Mouse (Mus musculus) adrenal gland, postnatal 36 days (tissue): Measurements from ENCODE around the gene Fsip1. TPM values are rescaled to one million over a fixed set of nuclear protein-coding genes. Genes with fewer than 3 reads are reported as not detected.
A peak's percentile ranks its signal among the peaks of the same experiment; 100 is the strongest.
"Not testable (repeated sequence)": the region's sequence is repeated elsewhere in the genome, so short reads cannot be mapped to it uniquely, and the experiment has no call there.

Experiments
- DNase-seq, 2 experiments: peaks; one replicate each; pipeline ENCODE4 v3.0.0; 2021; ENCODE audit warnings: mixed read lengths in 1 of 2
- total RNA-seq, 2 experiments: library from RNA; stranded (reverse); gene quantifications; 2 replicates each; pipeline ENCODE4 v1.2.3; 2021

Gene Fsip1
- total RNA-seq, 2 experiments from 2014 or later = 0.23 to 0.26 TPM

DNA sequence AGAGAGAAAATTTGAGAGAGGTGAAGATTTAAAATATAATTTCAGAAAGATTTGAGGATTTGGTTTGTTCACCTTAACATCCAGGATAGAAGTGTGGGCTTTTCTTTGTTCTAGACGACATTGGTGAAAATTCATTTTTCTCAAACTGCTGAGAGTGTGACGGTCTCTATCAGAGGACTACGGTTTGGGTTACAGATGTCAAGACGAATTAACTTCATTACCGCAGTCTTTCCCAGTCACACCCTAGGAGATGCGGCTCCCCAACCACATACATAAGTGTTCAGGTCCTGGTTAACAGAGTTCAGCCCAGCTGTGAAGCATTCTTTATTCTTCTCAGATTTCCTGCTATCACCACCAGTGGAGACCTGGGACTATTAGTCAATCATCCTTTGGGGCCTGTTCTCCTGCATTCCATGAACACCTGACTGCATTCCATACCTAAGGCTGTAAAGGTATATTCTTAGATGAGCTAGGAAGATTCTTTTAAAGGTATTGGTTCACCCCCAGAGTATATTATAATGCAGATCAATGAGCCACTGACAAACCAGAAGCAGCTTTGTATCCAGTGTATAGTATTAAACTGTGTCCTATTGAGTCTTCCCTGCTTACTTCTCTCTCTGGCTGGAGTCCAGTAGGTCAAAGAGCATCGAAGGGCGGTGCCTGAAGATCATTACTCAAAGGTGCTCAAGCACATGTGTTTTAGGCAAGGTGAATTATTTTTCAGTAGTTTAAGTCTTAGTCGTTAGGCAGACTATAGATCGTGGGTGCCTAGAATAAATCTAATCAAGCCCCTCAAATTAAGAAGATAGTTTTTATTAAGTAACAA lies 82.0 kb downstream of the Fsip1 start:
- DNase-seq = no peak

DNA sequence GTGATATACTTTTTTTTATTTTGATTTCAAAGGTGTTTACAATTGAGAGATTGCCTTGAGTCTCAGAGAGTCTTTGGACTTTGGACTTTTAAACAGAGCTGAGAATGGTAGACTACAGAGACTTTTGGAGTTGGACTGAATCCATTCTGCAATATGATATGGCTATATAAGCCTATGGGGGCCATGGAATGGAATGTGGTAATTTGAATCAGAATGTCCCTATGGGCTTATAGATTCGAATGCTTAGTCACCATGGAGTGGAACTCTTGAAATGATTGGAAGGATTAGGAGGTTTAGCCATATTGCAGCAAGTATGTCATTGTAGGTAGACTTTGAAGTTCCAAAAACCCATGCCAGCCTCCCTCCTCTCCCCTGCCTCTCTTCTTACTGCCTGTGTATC lies 88.5 kb downstream of the Fsip1 start:
- no peak for DNase-seq

DNA sequence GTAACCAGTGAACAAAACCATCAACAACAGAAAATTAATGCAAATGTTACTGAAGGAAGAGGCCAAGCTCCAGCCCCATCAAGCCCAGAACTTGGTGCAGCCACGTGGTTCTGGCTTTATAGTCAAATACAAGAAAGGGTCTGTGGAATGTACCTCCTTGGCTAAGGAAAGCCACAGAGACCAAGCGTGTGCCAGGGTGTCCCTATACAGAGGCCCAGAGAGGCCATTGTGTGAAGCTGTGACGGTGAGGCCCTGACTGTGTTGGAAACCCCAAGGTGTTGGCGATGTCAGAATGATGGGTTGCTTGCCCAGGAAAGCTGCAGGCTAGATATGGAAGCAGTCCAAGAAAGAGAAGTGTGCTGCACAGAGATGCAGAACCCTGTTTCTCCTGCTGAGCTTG lies 89.0 kb downstream of the Fsip1 start:
- DNase-seq = no peak

DNA sequence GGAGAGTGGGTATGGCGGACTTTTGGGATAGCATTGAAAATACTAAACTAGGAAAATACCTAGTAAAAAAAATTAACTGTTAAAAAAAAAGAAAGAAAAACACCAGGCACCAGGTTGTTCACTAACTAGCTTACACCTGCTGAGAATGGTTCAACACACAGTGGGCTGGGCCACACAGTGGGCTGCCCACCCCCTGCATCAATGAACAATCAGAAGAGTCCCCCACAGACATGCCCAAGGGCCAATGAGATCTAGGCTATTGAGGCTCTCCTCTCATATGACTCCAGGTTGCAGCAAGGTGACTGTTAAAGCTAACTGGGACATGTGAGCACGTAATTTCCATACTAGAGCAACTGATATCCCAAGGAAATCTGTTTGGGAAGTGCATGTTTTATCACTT lies 91.1 kb downstream of the Fsip1 start:
- DNase-seq = no peak

DNA sequence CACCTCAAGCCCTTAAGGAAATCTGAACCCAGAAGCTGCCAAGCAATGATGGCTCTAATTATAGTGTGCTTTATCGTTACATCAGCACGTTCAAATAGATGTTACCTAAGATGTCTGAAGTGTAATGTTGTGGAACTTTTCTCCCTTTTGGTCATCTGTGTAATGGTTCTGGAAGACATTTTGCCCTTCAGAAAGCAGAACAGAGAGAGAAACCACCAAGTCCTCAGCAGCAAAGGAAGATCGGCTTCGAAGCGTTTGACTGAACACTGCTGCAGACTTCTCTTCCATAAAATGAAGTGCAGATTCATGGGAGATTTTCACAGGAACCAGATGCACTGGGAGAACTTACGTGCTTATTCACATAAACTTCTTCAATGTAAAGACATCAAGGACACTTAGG lies 92.6 kb downstream of the Fsip1 start:
- DNase-seq = no peak

DNA sequence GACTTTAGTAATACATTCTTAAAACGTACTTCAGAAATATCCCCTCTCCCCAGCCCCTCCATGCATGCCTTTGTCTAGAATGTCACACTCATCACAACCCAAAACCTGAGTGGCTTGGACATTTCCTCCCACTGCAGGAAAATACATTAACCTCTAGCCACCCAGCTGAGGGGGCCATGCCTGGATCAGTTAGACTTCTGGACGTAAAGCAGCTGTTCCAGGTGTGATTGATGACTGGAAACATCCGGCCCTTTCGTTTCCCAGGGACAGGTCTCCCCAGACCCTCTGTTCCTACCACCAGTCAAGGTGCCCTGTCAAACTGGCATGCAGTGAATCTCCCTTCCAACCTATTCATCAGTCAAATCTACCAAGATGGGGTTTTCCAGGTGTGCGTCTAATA lies 94.3 kb downstream of the Fsip1 start:
- no peak for DNase-seq

DNA sequence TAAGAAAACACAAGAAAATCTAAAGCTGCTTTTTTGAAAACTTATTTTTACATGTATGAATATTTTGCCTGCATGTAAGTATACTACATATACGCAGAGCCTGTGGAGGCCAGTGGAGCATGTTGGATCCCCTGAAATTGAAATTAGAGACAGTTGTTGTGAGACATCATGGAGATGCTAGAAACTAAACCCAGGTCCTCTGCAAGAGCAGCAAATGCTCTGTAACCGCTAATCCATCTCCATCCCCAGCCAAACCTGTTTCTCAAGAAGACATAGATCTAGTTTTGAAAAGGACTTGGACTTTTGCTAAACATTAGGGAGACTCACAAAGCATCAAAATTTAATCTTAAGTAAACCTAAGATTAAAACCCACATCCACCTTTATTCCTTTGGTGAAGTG lies 95.8 kb downstream of the Fsip1 start:
- no peak for DNase-seq

DNA sequence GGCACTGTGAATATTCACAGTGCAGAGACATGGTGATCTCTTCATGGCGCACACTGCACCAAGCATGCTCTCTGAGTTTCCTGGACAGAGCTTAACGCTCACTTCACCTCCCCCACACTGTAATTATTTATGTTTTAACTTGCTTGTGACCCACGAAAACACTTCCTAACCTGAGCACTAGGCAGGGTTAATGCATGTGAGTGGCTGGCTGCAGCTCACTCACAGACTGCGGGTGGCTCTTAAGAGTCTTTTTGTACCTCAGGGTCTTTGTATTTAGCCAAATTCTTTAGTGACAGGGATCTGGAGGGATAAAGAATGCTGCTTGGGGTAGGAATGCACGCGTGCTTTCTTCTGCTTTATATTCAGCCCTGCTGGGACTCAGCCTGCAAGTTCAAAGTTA lies 96.2 kb downstream of the Fsip1 start:
- no peak for DNase-seq

DNA sequence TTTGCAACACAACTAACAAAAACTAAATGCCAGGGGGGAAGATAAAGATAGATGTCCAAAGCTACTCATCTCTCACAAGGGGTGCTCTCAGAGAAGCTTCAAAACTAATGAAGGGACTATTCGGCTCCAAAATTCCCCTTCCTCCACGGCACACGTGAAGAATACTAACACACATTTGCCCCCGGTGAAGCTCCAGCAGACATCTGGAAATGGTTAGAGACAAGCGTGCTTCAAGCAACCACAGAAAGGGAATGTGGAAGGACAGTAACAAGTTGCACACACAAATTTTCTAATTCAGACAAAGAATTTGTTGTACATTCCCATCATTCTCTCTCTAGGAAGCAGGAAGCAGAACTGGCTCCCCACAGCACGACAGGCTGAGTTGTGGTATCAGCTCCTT lies 97.6 kb downstream of the Fsip1 start:
- no peak for DNase-seq

DNA sequence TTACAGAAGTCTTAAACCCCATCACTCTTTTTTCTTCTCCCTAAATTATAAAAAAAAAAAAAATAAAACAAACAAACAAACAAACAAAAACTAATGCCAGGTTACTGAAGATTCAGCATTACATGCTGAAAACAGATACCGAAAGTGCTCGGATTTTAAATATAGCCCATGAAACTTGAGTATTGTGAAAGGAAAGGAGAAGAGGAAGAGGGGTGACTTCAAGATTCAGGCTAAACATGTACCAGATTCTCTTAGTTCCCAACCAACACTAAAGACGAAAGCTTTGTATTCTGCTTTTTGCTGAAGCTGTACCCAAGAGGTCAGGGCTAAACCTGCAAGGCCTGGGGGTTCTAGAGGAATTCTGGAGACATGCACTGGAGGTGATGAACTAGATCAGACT lies 98.7 kb downstream of the Fsip1 start:
- no peak for DNase-seq

DNA sequence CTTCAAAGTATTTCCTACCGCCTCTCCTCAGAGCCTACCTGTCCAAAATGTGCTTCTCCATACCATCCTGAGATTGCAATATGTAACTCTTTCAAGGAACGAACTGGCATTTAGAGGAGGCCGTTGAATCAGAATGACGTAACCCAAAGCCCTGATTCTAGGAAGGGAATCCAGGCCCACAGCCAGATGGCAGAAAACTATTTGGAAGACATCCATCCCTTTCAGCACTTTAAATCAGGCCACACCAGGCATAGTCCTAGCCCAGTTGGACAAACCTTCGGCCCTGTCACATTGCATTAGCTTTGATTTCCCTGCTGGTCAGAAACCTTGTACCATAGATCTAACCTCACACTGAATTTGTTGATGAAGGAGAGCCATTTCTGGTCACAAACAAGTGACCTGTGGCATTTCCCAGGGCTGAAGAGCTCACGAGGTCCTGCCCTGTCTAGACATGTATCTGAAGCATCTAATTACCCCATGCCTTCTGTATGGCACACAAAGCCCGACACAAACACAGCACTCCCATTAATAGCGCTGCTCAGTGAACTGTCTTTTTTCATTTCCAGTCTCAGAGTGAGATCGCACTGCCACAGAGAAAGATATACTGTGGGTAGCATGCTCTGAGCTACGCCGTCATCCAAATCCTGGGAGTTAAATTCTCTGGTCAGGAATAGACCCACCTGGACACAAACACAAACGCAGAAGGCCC lies 106.8 kb downstream of the Fsip1 start:
- peak; percentile 70 to 76 for DNase-seq

DNA sequence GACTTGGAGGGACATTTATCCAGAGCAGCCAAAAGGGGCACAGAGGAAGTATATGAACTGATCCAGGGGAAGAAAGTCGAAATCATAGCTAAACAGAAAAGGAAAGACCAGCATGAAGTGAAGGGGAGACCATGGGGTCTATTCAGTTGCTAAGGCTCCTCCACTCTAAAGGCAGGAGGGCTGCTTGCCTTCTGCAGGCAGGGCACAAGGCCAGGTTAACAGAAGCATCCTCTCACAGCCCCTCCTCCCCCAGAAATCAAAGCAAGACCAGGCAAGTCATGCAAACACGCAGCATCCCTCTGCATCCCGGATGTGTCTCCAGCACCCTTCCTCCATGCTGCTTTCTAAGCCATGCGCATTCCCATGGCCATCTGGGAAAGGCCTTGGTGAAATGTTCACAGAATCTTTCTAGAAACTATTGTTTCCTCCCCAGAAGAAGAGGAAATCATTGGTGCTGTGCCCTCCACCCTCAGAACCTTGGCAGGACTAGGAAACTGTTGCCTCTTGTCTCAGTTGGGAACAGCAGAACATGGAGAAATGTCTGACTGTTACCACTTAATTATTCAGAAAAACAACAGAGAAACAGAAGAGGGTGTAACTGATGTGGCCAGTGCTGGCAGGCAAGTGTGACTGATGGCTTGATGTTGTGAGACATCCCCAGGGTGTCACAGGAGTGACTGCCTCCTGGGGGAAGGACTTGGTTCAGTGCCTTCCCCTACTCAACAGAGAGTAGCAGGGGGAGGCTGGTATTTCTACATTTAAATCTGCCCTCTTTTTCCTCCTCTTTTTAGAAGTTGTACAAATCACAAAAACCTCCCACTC lies 108.2 kb downstream of the Fsip1 start:
- no peak for DNase-seq

DNA sequence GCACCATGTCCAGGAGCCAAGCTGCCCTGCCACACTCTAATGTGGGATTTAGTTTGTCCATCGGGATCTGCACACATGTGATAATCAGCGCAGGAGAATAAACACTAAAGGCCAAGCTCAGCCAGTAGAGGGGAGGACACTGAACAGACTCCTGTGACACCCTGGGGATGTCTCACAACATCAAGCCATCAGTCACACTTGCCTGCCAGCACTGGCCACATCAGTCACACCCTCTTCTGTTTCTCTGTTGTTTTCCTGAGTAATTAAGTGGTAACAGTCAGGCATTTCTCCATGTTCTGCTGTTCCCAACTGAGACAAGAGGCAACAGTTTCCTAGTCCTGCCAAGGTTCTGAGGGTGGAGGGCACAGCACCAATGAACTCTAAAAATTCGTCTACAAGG lies 109.0 kb downstream of the Fsip1 start:
- DNase-seq = not testable (repeated sequence)

DNA sequence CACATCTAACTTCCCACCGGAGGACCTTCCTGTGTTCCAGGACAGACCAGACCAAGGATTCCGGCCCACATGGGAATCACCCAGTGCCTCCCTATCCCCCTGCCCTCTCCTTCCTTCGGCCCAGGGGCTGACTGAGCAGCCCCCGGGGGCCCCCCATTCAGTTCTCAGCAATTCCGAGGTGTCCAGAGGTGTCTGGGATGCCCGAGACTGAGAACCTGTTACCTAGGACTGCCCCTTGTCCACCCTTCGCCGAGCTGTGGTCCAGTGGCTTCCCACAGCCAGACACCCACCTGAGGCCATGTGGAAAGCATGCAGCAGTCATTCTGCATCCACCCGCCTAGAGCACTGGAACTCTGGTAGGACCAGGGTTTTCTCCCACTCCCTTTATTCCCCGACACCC lies 115.1 kb downstream of the Fsip1 start:
- no peak for DNase-seq

DNA sequence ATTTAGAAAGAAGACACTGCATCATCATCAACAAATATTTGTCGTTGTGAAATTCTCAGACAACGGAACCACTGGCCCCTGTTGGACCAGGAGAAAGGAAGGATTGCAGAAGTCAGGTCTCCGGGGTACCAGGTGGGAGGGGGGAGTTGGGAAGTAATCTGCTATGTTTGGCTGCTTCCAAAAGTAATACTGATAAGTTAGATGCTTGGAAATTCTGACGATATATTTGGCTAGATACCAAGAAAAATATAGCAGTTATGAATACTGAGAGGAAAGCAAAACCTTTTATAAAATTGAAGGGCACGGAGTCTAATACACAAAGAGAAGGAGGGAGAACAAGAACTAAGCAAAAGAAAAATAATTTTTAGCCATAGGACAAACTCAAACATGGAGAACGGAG lies 117.5 kb downstream of the Fsip1 start:
- DNase-seq = no peak

DNA sequence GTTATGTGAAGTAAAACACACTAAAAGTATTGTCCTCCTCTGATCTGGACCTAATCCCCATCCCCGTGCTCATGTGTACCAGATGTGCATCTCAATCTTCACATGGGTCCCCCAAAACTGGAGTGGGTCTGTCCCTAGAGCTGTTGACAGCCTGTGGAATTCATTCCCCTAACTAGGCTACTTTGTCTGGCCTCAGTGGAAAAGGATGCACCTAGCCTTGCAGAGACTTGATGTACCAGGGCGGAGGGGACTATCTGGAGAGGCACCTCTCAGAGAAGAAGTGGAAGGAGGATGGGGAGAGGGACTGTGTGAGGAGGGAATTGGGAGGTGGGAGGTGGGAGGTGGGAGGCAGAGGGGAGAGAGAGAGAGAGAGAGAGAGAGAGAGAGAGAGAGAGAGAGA lies 119.0 kb downstream of the Fsip1 start:
- DNase-seq = no peak

DNA sequence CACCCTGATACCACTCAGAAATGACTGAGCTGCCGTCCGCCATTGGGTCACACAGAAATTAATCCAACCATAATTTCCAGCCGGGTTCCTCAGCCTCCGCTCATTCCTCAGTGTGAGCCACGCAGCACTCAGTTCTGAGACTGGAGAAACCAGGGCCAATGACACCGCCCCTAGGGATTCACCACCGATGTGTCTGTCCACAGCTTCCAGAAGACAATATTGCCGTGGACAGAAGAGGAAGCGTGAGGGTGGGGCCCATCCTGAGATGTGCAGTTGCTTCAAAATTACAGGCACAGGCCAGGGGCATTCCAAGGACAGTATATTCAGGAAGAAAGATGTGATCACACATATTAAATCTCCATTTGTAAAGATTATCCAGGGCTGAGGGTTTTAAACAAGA lies 119.7 kb downstream of the Fsip1 start:
- DNase-seq = no peak

DNA sequence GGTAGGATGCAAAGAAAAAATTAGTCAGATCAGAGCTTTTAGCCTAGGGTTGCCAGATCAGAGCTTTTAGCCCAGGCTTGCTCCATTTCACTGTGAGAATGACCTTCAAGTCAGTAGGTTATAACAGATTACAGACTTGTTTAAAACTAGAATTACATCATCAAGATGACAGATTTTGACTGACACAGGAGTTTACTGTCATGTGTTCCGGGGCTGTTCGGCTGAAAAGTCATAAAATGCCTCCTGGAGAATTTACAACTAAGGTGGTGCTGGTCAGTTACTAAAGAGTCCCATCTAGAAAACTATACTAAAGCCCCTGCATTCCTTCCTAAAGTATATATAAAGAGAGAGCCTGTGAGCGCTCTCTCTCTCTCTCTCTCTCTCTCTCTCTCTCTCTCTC lies 128.5 kb downstream of the Fsip1 start:
- no peak for DNase-seq

DNA sequence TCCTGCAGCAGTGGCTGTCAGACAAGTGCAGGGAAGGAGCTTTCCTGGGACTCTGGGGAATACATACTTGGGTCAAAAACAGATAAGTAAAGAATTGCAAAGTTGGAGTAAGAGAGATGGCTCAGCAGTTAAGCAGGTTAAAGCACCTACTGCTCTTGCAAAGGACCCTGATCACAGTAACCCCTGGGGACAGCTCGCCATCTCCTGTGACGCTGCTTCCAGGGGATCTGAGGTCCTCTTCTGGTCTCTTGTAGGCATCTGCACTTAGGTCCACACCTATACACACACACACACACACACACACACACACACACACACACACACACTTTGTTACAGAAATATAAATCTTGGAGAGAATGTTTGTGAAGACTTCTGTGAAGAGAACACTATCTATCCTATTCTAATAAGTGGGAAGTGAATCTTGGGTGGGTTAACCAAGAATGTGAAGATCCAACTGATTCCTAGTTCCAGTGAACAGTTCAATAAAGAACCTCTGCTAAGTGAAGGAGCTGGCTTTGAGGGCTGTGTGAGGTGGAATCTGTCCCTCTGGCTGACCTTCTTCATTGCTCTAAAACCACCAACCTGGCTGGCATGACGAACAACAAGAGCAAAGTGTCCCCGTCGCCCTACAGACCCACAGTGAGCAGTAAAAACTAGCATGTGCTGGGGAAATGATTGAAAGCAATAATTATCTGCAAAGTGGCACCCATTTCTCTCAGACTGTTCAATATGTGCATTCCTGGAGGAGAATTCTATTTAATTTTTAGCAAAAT lies 129.1 kb downstream of the Fsip1 start:
- no peak for DNase-seq

DNA sequence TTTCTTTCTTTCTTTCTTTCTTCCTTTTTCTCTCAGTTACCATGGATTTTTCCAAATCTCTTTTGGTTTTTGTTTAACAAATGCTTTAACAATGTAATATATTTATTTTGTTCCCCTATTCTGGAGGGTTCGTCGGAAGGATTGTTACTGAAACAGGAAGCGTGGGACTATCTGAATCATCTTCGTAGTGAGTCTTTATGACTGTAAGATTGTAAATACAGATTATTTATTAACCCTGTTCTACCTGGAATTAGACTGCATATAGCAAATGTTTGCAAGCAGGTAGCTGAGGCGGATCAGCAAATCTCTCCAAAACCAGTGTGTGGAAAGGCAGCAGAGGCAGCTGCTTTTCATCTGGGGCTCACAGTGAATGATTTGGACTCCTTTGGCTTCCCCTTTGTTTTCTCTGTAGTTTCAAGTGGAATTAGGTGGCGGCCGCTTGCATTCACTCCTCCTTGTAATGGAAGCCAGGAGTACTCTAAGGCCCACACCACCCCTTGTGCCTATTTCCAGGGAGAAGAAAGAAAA lies 130.8 kb downstream of the Fsip1 start:
- DNase-seq = no peak

DNA sequence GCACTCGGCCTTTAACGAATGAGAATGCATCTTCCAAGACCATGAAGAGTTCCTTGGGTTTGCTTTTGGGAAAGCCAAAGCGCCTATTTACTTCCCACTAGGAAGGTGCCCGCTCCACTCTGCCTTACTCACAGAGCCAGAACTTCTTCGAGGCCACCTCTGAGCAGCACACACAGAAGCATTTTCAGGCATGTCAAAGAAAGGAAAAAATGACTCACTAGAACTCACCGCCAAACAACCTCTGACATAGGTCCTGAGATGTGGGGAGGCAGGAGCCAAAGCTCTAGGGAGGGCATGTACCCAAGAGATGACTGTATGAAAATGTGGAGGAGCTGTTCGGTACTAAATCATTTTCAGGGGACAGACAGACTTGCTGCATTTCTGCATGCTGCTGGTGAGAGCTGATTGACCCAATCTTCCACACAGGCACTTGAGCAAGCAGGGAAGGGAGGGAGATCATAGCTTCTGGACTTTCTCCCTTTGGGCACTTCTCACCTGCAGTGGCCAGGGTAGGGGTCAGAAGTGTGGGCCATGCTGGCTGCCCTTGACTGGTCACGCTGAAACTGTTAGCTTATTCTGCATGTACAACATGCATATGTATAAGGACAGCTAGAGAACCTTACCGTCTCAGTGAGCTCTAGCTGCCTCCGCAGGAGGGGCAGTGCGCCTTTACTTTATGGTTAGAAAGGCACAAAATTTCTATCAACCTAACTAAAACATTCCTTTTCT lies 131.4 kb downstream of the Fsip1 start:
- peak in 1 of 2 experiments; percentile 39 for DNase-seq
